Mouse (Mus musculus): ENCODE data around the gene Phtf1. TPM values are rescaled to one million over a fixed set of nuclear protein-coding genes. Genes with fewer than 3 reads are reported as not detected.

The Phtf1 gene
- total and polyA plus RNA-seq, 3 experiments, result 1.9 to 8.0 (median 6.8) TPM

DNA sequence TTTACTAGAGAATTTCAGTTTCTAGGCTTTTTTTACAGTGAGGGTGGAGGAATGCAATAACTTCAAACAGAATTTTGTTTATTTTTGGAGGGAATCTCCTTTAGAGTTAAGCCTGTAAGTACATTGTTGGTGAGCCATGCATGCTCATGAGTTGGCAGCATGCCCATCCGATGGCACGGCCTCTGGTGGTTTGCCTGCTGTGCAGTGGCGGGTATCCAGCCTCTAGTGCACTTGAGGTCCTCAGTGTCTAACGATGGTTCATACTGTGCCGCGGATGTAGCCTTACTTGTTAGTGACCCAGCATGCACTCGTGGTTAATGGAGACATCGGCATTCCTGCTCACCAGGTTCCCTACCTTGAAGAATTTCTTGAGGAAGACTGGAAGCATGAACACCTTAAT, 39.6 kb downstream of the Phtf1 start:
- 0 out of 2 replicates have a peak, but pooled peaks cover 2% of the 10 kb centered on the region for H3K36me3 ChIP-seq (ENCODE audit: control insufficient read depth, insufficient read depth, low read length)
- no peak overlapping the region for H3K4me3 ChIP-seq
- H3K4me1 ChIP-seq (ENCODE audit: control insufficient read depth, insufficient read depth, low read length), result no peaks in the 10 kb centered on the region
- H3K79me2 ChIP-seq (replicated peaks; ENCODE audit: control insufficient read depth, insufficient read depth, low read length), result no peaks in the 10 kb centered on the region
- DNase-seq, result peak in 1 of 2 experiments; percentile 36
- H3K27ac ChIP-seq, result no peak overlapping the region
- peak; percentile 22 for TF ChIP-seq CTCF (IDR thresholded peaks at IDR 0.05)
- TF ChIP-seq POLR2A (IDR thresholded peaks at IDR 0.05; ENCODE audit: insufficient read depth, low read depth, low read length), result no peak
- TF ChIP-seq EP300 (IDR thresholded peaks at IDR 0.05; ENCODE audit: insufficient read depth, low read depth, low read length), result no peak
- H3K27me3 ChIP-seq (ENCODE audit: control insufficient read depth, insufficient read depth, low read length), result no peaks in the 10 kb centered on the region
- 61% methylated on average over 8 of the region's 8 CpGs for WGBS
- intact Hi-C loops (cut with DNase I), result no loop called here
- H3K9ac ChIP-seq (ENCODE audit: low read depth, low read length), result no peak overlapping the region

GRCm38 (mm10) chr3:104009924-104010662, 42.2 kb downstream of the Phtf1 start:
- no peak overlapping the region for H3K9ac ChIP-seq (ENCODE audit: low read depth, low read length)
- WGBS, result 86% methylated on average over 5 of the region's 5 CpGs
- TF ChIP-seq CTCF (IDR thresholded peaks at IDR 0.05) (peak; percentile 55), POLR2A (IDR thresholded peaks at IDR 0.05; ENCODE audit: insufficient read depth, low read depth, low read length) (no peak), EP300 (IDR thresholded peaks at IDR 0.05; ENCODE audit: insufficient read depth, low read depth, low read length) (no peak)
- no peaks in the 10 kb centered on the region for H3K4me1 ChIP-seq (ENCODE audit: control insufficient read depth, insufficient read depth, low read length)
- no peak overlapping the region for H3K4me3 ChIP-seq
- no peaks in the 10 kb centered on the region for H3K79me2 ChIP-seq (replicated peaks; ENCODE audit: control insufficient read depth, insufficient read depth, low read length)
- intact Hi-C loops (cut with DNase I), result no loop called here
- no peak for DNase-seq
- no peak overlapping the region for H3K27ac ChIP-seq
- H3K36me3 ChIP-seq (ENCODE audit: control insufficient read depth, insufficient read depth, low read length), result peaks cover 2% of the 10 kb centered on the region; the same call in 1 of the 2 replicates
- H3K27me3 ChIP-seq (ENCODE audit: control insufficient read depth, insufficient read depth, low read length), result no peaks in the 10 kb centered on the region

DNA sequence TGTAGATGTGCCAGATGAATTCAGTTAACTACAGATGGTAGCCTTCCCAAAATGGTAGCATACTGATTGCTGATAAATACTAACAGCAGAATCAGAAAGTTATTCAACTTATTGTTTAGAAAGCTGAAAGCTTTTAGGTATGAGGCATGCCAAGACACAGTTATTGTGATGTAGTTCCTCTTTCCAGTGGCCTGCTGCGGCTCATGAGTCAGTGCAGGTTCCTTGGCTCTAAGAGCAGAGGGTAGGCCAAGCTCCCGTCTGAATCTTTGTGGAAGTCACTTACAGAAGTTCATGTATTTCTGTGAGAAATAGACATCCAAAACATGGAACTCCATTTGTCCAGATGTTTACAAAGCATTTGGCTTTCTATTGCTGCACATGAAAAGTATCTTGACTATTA, 44.1 kb downstream of the Phtf1 start:
- Histone ChIP-seq H3K4me1 (ENCODE audit: control insufficient read depth, insufficient read depth, low read length) (no peaks in the 10 kb centered on the region), H3K27ac (no peak overlapping the region), H3K4me3 (no peak overlapping the region), H3K79me2 (replicated peaks; ENCODE audit: control insufficient read depth, insufficient read depth, low read length) (no peaks in the 10 kb centered on the region), H3K9ac (ENCODE audit: low read depth, low read length) (no peak overlapping the region), H3K36me3 (ENCODE audit: control insufficient read depth, insufficient read depth, low read length) (peaks cover 1% of the 10 kb centered on the region; the same call in 1 of the 2 replicates), H3K27me3 (ENCODE audit: control insufficient read depth, insufficient read depth, low read length) (no peaks in the 10 kb centered on the region)
- no peak for DNase-seq
- TF ChIP-seq CTCF (IDR thresholded peaks at IDR 0.05), result no peak
- TF ChIP-seq EP300 (IDR thresholded peaks at IDR 0.05; ENCODE audit: insufficient read depth, low read depth, low read length), result no peak
- TF ChIP-seq POLR2A (IDR thresholded peaks at IDR 0.05; ENCODE audit: insufficient read depth, low read depth, low read length), result no peak
- intact Hi-C loops (cut with DNase I), result no loop called here
- WGBS, result 62% methylated on average over 2 of the region's 2 CpGs

- Histone ChIP-seq H3K79me2 (replicated peaks; ENCODE audit: control insufficient read depth, insufficient read depth, low read length) (no peaks in the 10 kb centered on the region), H3K27me3 (ENCODE audit: control insufficient read depth, insufficient read depth, low read length) (no peaks in the 10 kb centered on the region), H3K4me3 (no peak overlapping the region), H3K36me3 (ENCODE audit: control insufficient read depth, insufficient read depth, low read length) (no peaks in the 10 kb centered on the region; the same call in 1 of the 2 replicates), H3K9ac (ENCODE audit: low read depth, low read length) (no peak overlapping the region), H3K27ac (no peak overlapping the region), H3K4me1 (ENCODE audit: control insufficient read depth, insufficient read depth, low read length) (no peaks in the 10 kb centered on the region)
- TF ChIP-seq EP300 (IDR thresholded peaks at IDR 0.05; ENCODE audit: insufficient read depth, low read depth, low read length), result no peak
- TF ChIP-seq CTCF (IDR thresholded peaks at IDR 0.05), result no peak
- no peak for TF ChIP-seq POLR2A (IDR thresholded peaks at IDR 0.05; ENCODE audit: insufficient read depth, low read depth, low read length)
- WGBS, result 93% methylated on average over 3 of the region's 3 CpGs
- intact Hi-C loops (cut with DNase I), result no loop called here
- no peak for DNase-seq
Observed at GRCm38 (mm10) chr3:104017931-104018330, 50.0 kb downstream of the Phtf1 start.

- H3K4me3 ChIP-seq, result no peak overlapping the region
- intact Hi-C loops (cut with DNase I), result no loop called here
- DNase-seq, result no peak
- no peak overlapping the region for H3K27ac ChIP-seq
- no peaks in the 10 kb centered on the region for H3K4me1 ChIP-seq (ENCODE audit: control insufficient read depth, insufficient read depth, low read length)
- H3K9ac ChIP-seq (ENCODE audit: low read depth, low read length), result no peak overlapping the region
- no peaks in the 10 kb centered on the region for H3K36me3 ChIP-seq (ENCODE audit: control insufficient read depth, insufficient read depth, low read length)
- no peaks in the 10 kb centered on the region for H3K27me3 ChIP-seq (ENCODE audit: control insufficient read depth, insufficient read depth, low read length)
- H3K79me2 ChIP-seq (replicated peaks; ENCODE audit: control insufficient read depth, insufficient read depth, low read length), result no peaks in the 10 kb centered on the region
- WGBS, result 61% methylated on average over 4 of the region's 4 CpGs
- TF ChIP-seq EP300 (IDR thresholded peaks at IDR 0.05; ENCODE audit: insufficient read depth, low read depth, low read length), result no peak
- peak; percentile 53 for TF ChIP-seq CTCF (IDR thresholded peaks at IDR 0.05)
Observed at GRCm38 (mm10) chr3:104019453-104019852, 51.5 kb downstream of the Phtf1 start.

- WGBS, result 82% methylated on average over 12 of the region's 12 CpGs
- H3K79me2 ChIP-seq (replicated peaks; ENCODE audit: control insufficient read depth, insufficient read depth, low read length), result no peaks in the 10 kb centered on the region
- H3K27me3 ChIP-seq (ENCODE audit: control insufficient read depth, insufficient read depth, low read length), result no peaks in the 10 kb centered on the region
- no peak overlapping the region for H3K4me3 ChIP-seq
- no peak overlapping the region for H3K9ac ChIP-seq (ENCODE audit: low read depth, low read length)
- no peak overlapping the region for H3K27ac ChIP-seq
- no peaks in the 10 kb centered on the region for H3K36me3 ChIP-seq (ENCODE audit: control insufficient read depth, insufficient read depth, low read length)
- DNase-seq, result no peak
- intact Hi-C loops (cut with DNase I), result loop anchor here (5.0 kb wide), 1 partner anchor 422 kb away; no protein-coding TSS in a partner anchor
- H3K4me1 ChIP-seq (ENCODE audit: control insufficient read depth, insufficient read depth, low read length), result no peaks in the 10 kb centered on the region
- TF ChIP-seq CTCF (IDR thresholded peaks at IDR 0.05), result no peak
- no peak for TF ChIP-seq POLR2A (IDR thresholded peaks at IDR 0.05; ENCODE audit: insufficient read depth, low read depth, low read length)
- no peak for TF ChIP-seq EP300 (IDR thresholded peaks at IDR 0.05; ENCODE audit: insufficient read depth, low read depth, low read length)
Observed at GRCm38 (mm10) chr3:104020101-104020500, 52.2 kb downstream of the Phtf1 start.
